Mouse (Mus musculus) CH12.LX (cell line): Measurements from ENCODE around the gene Actl7a. TPM values are rescaled to one million over a fixed set of nuclear protein-coding genes. Genes with fewer than 3 reads are reported as not detected.

Experiments
- DNase-seq: peaks from one replicate; pipeline ENCODE4 v3.0.0-alpha.2; 2013; ENCODE audit errors: extremely low read depth
- H3K27ac ChIP-seq: 2 replicates; pipeline ENCODE4 v1.5.1; 2012; ENCODE audit warnings: low read depth, mild to moderate bottlenecking, control low read depth, moderate library complexity; ENCODE audit not compliant: insufficient read depth
- H3K27me3 ChIP-seq: replicated peaks from 2 replicates; pipeline ENCODE3; 2012; ENCODE audit warnings: inconsistent platforms
- H3K36me3 ChIP-seq, 2 experiments: replicated peaks in 1 of 2; 2 replicates each; pipeline versions ENCODE3 to v1.6.1; 2012; ENCODE audit warnings: inconsistent platforms in 1 of 2, low read length in 1 of 2, mild to moderate bottlenecking in 1 of 2, mixed read lengths in 1 of 2, moderate library complexity in 1 of 2; ENCODE audit not compliant: control insufficient read depth in 1 of 2, insufficient read depth in 1 of 2
- H3K4me1 ChIP-seq, 2 experiments: 2 replicates each; pipeline ENCODE4 v1.6.1; 2012; ENCODE audit warnings: inconsistent platforms in 1 of 2, moderate library complexity in 1 of 2; ENCODE audit not compliant: insufficient read depth in 2 of 2, control insufficient read depth in 1 of 2
- H3K4me2 ChIP-seq: 2 replicates; pipeline ENCODE4 v1.6.1; 2012; ENCODE audit warnings: low read depth, mild to moderate bottlenecking, control low read depth; ENCODE audit not compliant: poor library complexity, insufficient read depth, severe bottlenecking
- H3K4me3 ChIP-seq, 3 experiments: fragments of 150-350 bp in 1 of 3; sonication (generic) in 1 of 3; replicated peaks in 1 of 3; 2 replicates each; pipeline versions ENCODE3 to v1.5.1; 2011 to 2012; ENCODE audit warnings: low read depth in 2 of 3, low read length in 2 of 3, mild to moderate bottlenecking in 2 of 3, moderate library complexity in 2 of 3, control low read depth in 1 of 3, improper control_type of control experiment in 1 of 3, inconsistent platforms in 1 of 3, mixed read lengths in 1 of 3; ENCODE audit not compliant: poor library complexity in 1 of 3
- H3K79me2 ChIP-seq: replicated peaks from 2 replicates; pipeline ENCODE4 v1.6.1; 2012; ENCODE audit warnings: mild to moderate bottlenecking, moderate library complexity; ENCODE audit not compliant: control insufficient read depth, poor library complexity, insufficient read depth, severe bottlenecking; ENCODE audit errors: extremely low read depth
- H3K9ac ChIP-seq: 2 replicates; pipeline ENCODE4 v1.6.1; 2012; ENCODE audit warnings: low read depth, mild to moderate bottlenecking, control low read depth, moderate library complexity; ENCODE audit not compliant: insufficient read depth
- H3K9me3 ChIP-seq: replicated peaks from 2 replicates; pipeline ENCODE3; 2012; ENCODE audit warnings: low read length, inconsistent platforms, mixed read lengths
- BHLHE40 ChIP-seq: IDR thresholded peaks from 2 replicates; pipeline ENCODE4 v1.6.1; 2011; ENCODE audit warnings: mild to moderate bottlenecking, low read depth, low read length, improper control_type of control experiment
- EP300 ChIP-seq: IDR thresholded peaks from 2 replicates; pipeline ENCODE4 v1.6.1; 2011; ENCODE audit warnings: low read length, improper control_type of control experiment
- GABPA ChIP-seq: IDR thresholded peaks from 2 replicates; pipeline ENCODE4 v1.6.1; 2012; ENCODE audit warnings: low read depth, low read length, improper control_type of control experiment, inconsistent platforms; ENCODE audit not compliant: insufficient replicate concordance
- MAFK ChIP-seq: IDR thresholded peaks from 2 replicates; pipeline ENCODE4 v1.6.1; 2011; ENCODE audit warnings: low read length, improper control_type of control experiment; ENCODE audit not compliant: insufficient replicate concordance
- MEF2A ChIP-seq: IDR thresholded peaks from 2 replicates; pipeline ENCODE4 v1.6.1; 2014; ENCODE audit warnings: low read depth, mild to moderate bottlenecking, inconsistent platforms, low read length, improper control_type of control experiment, borderline replicate concordance
- MXI1 ChIP-seq: IDR thresholded peaks from 2 replicates; pipeline ENCODE4 v1.6.1; 2011; ENCODE audit warnings: mild to moderate bottlenecking, low read depth, low read length, improper control_type of control experiment
- POLR2AphosphoS2 ChIP-seq: IDR thresholded peaks from 2 replicates; pipeline ENCODE4 v1.6.1; 2011; ENCODE audit warnings: low read depth, low read length, improper control_type of control experiment
- RAD21 ChIP-seq: IDR thresholded peaks from 2 replicates; pipeline ENCODE4 v1.6.1; 2011; ENCODE audit warnings: low read depth, mild to moderate bottlenecking, low read length, improper control_type of control experiment, moderate library complexity
- SMC3 ChIP-seq: IDR thresholded peaks from 2 replicates; pipeline ENCODE4 v1.6.1; 2011; ENCODE audit warnings: low read depth, low read length, improper control_type of control experiment
- USF2 ChIP-seq: conservative IDR thresholded peaks from 2 replicates; pipeline ENCODE4 v1.6.1; 2011; ENCODE audit warnings: low read depth, low read length, improper control_type of control experiment
- ZKSCAN1 ChIP-seq: IDR thresholded peaks from 2 replicates; pipeline ENCODE4 v1.6.1; 2012; ENCODE audit warnings: low read depth, inconsistent platforms, low read length, improper control_type of control experiment, borderline replicate concordance
- dilution Hi-C: fragments of 300-500 bp; cut with MboI; formaldehyde crosslinking; loops from 2 replicates; pipeline ENCODE4 v1.14.3; 2020; ENCODE audit warnings: low sequenced_read_pairs; ENCODE audit not compliant: extremely low pct_unique_long_range_greater_than_20kb, extremely low pct_ligation_motif_present
- in situ Hi-C: fragments of 300-500 bp; cut with MboI; formaldehyde crosslinking; loops from 3 replicates; pipeline ENCODE4 v1.14.3; 2019; ENCODE audit warnings: low sequenced_read_pairs, low pct_ligation_motif_present, low pct_unique_long_range_greater_than_20kb, mixed read lengths
- polyA plus RNA-seq: library from polyadenylated mRNA; unstranded; fragments of >175 nt; gene quantifications from 2 replicates; pipeline ENCODE4 v1.2.1, GENCODE M21; 2012; ENCODE audit warnings: low read depth; ENCODE audit not compliant: insufficient read length
- total RNA-seq, 2 experiments: library from RNA; depleted of rRNA; stranded (reverse); fragments of 300-350 nt in 1 of 2; fragments of >200 nt in 1 of 2; gene quantifications; 2 replicates each; pipeline ENCODE4 v1.2.3; 2012 to 2014

Gene Actl7a
- total RNA-seq (2012; rRNA removed) = 0.08 and 0.13 TPM in 2 replicates
- not detected in 2 replicates for total RNA-seq (2014; rRNA removed)
- not detected in 2 replicates for polyA plus RNA-seq

- no peak within 1 kb of the TSS for H3K27ac ChIP-seq
- in situ Hi-C loops = no loop called here
- dilution Hi-C loops = no loop called here
- H3K4me3 ChIP-seq = no peak within 1 kb of the TSS
- no peak within 1 kb of the TSS for H3K4me2 ChIP-seq
- H3K9me3 ChIP-seq = no peaks in the 10 kb centered on the region
- no peak within 1 kb of the TSS for H3K9ac ChIP-seq
- H3K27me3 ChIP-seq = no peaks in the 10 kb centered on the region
- H3K4me1 ChIP-seq = no peaks in the 10 kb centered on the region
- no peaks in the 10 kb centered on the region for H3K79me2 ChIP-seq
- peaks cover 19 to 54% of the 10 kb centered on the region in 2 experiments for H3K36me3 ChIP-seq
- DNase-seq = no peak
- no peak for TF ChIP-seq MAFK
- no peak for TF ChIP-seq BHLHE40
- TF ChIP-seq ZKSCAN1 = no peak
- no peak for TF ChIP-seq SMC3
- no peak for TF ChIP-seq MXI1
- TF ChIP-seq USF2 = no peak
These were observed at the start of gene Actl7a for GRCm38 (mm10) chr4:56743363-56744195. Actl7a (plus strand) TSS chr4:56743413.

- no peaks in the 10 kb centered on the region for H3K79me2 ChIP-seq
- no peak overlapping the region for H3K9ac ChIP-seq
- H3K4me2 ChIP-seq = no peak overlapping the region
- peaks cover 2% of the 10 kb centered on the region for H3K9me3 ChIP-seq
- no peak overlapping the region for H3K4me3 ChIP-seq
- H3K36me3 ChIP-seq = no peaks in the 10 kb centered on the region
- no peak overlapping the region for H3K27ac ChIP-seq
- DNase-seq = no peak
- dilution Hi-C loops = no loop called here
- TF ChIP-seq GABPA (no peak), MEF2A (no peak), ZKSCAN1 (no peak), EP300 (no peak), USF2 (no peak), POLR2AphosphoS2 (no peak), RAD21 (no peak)
- TF ChIP-seq, all 38 proteins: peak for 0
- Histone ChIP-seq H3K27me3 (no peaks in the 10 kb centered on the region), H3K4me1 (peaks cover 2 to 4% of the 10 kb centered on the region in 2 experiments; a peak in 2 of 4 replicates)
- in situ Hi-C loops = no loop called here
These were observed 46.8 kb upstream of the Actl7a start for GRCm38 (mm10) chr4:56696401-56696800.
